Mouse (Mus musculus) thymus, adult 2 months (tissue): ENCODE results near the gene Map2.

Experiments
- CTCF ChIP-seq: fragments of 200-500 bp; IDR thresholded peaks from 2 replicates; pipeline ENCODE4 v1.5.1; 2012; ENCODE audit warnings: mild to moderate bottlenecking, control low read depth, low read length, moderate library complexity, borderline replicate concordance; ENCODE audit not compliant: control insufficient read depth, poor library complexity, insufficient read depth; ENCODE audit errors: extremely low read depth
- POLR2A ChIP-seq: fragments of 200-500 bp; IDR thresholded peaks from 2 replicates; pipeline ENCODE4 v1.6.1; 2012; ENCODE audit warnings: mild to moderate bottlenecking, low read length, control low read depth, moderate library complexity; ENCODE audit not compliant: control insufficient read depth, poor library complexity, insufficient read depth; ENCODE audit errors: extremely low read depth

DNA sequence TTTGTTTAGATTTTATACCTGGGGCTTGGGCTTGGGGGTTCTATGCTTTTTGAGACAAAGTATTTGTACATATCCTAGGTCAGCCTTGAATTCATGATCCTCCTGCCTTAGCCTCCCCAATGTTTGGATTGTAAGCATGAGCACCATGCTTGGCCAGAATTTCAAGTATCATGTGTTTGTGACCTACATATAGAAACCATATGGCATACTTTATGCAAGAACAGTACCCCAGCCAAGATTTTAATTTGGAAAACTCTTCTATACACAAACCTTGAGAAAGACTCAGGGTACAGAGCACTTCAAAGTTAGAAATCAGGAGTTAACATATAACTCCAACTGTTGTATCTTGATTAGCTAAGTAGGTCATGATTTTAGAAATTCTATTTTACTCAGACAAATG is 243.3 kb downstream of the Map2 start:
- TF ChIP-seq POLR2A (no peak), CTCF (no peak)
